ENCODE assay signal across 8 mouse cellular contexts in genomic region chr11:16951761-16952010, GRCm38 (mm10). TPM values are rescaled to one million over a fixed set of nuclear protein-coding genes. Genes with fewer than 3 reads are reported as not detected.
DNase-seq lines count a peak whose midpoint lies in the region; ATAC-seq and TF ChIP-seq lines count a peak whose summit lies in the region.

No protein-coding gene starts in this region.

- H3K36me3 ChIP-seq in lung, embryonic 15.5 days = no peaks in the 10 kb centered on the region
- 0 out of 2 replicates have a peak, but pooled peaks cover 3% of the 10 kb centered on the region for H3K36me3 ChIP-seq in limb, embryonic 14.5 days (ENCODE audit: control insufficient read depth, insufficient read depth, low read length)
- no peaks in the 10 kb centered on the region for H3K36me3 ChIP-seq in small intestine, adult 2 months (ENCODE audit: control insufficient read depth, insufficient read depth, low read length)

- peaks cover 16% of the 10 kb centered on the region for H3K4me1 ChIP-seq in lung, embryonic 15.5 days
- H3K4me1 ChIP-seq in embryonic fibroblast, embryonic 13.5 days (ENCODE audit: control insufficient read depth, insufficient read depth, low read length) = no peaks in the 10 kb centered on the region; the same call in 1 of the 2 replicates
- H3K4me1 ChIP-seq in limb, embryonic 14.5 days (ENCODE audit: control insufficient read depth, insufficient read depth, low read length) = peaks cover 9% of the 10 kb centered on the region; the same call in 1 of the 2 replicates
- no peaks in the 10 kb centered on the region for H3K4me1 ChIP-seq in small intestine, adult 2 months (ENCODE audit: control insufficient read depth, insufficient read depth, insufficient read length, low read length)

- no peak for TF ChIP-seq POLR2A in embryonic fibroblast, embryonic 13.5 days (IDR thresholded peaks at IDR 0.05; ENCODE audit: low read depth, low read length)
- TF ChIP-seq POLR2A in limb, embryonic 14.5 days (IDR thresholded peaks at IDR 0.05; ENCODE audit: borderline replicate concordance, extremely low read depth, insufficient read depth, insufficient read length) = no peak
- no peak for TF ChIP-seq POLR2A in small intestine, adult 2 months (IDR thresholded peaks at IDR 0.05; ENCODE audit: low read depth, low read length)

- no peak for TF ChIP-seq CTCF in embryonic fibroblast, embryonic 13.5 days (IDR thresholded peaks at IDR 0.05; ENCODE audit: borderline replicate concordance, insufficient read depth, low read length)
- no peak for TF ChIP-seq CTCF in small intestine, adult 2 months (IDR thresholded peaks at IDR 0.05; ENCODE audit: extremely low read depth, insufficient read length, insufficient replicate concordance, low read depth, low read length)

- ATAC-seq in lung, embryonic 15.5 days (ENCODE audit: borderline replicate concordance, extremely low read depth, low FRiP score, low TSS enrichment) = no peak
- no peak for ATAC-seq in limb, embryonic 14.5 days (ENCODE audit: low FRiP score, low read depth)

- H3K9ac ChIP-seq in lung, embryonic 15.5 days = peak overlapping the region; percentile 70
- H3K9ac ChIP-seq in limb, embryonic 14.5 days (ENCODE audit: low read depth, low read length, severe bottlenecking) = peak overlapping the region; percentile 66

- no peaks in the 10 kb centered on the region for H3K27me3 ChIP-seq in lung, embryonic 15.5 days
- no peaks in the 10 kb centered on the region for H3K27me3 ChIP-seq in limb, embryonic 14.5 days (ENCODE audit: control insufficient read depth, insufficient read depth, low read length)
- H3K27me3 ChIP-seq in small intestine, adult 2 months (ENCODE audit: control insufficient read depth, insufficient read depth, low read length) = no peaks in the 10 kb centered on the region

- peak overlapping the region; percentile 68; the same call in 1 of the 2 replicates for H3K27ac ChIP-seq in lung, embryonic 15.5 days
- H3K27ac ChIP-seq in embryonic fibroblast, embryonic 13.5 days (ENCODE audit: insufficient read depth, low read length) = no peak overlapping the region
- no peak overlapping the region for H3K27ac ChIP-seq in limb, embryonic 14.5 days (replicated peaks; ENCODE audit: low read depth, low read length)
- no peak overlapping the region for H3K27ac ChIP-seq in small intestine, adult 2 months (ENCODE audit: insufficient read depth, low read depth, low read length)

- 2% methylated on average over 9 of the region's 9 CpGs for WGBS in lung, embryonic 15.5 days
- 10% methylated on average over 9 of the region's 9 CpGs for whole genome bisulfite sequencing in limb, embryonic 14.5 days
- under 1% methylated on average over 9 of the region's 9 CpGs for WGBS in small intestine, adult 2 months

- H3K9me3 ChIP-seq in lung, embryonic 15.5 days = no peaks in the 10 kb centered on the region
- no peaks in the 10 kb centered on the region for H3K9me3 ChIP-seq in limb, embryonic 14.5 days (ENCODE audit: control insufficient read depth, low read length)

- no peak for DNase-seq in lung, postnatal 36 days
- DNase-seq in limb, embryonic 14.5 days (ENCODE audit: low spot score) = no peak
- DNase-seq in frontal cortex, postnatal 10 days (ENCODE audit: low spot score in 2 of 2) = no peak
- DNase-seq in kidney, postnatal 4 days = no peak
- DNase-seq in left cerebral cortex, adult 11 months (ENCODE audit: low spot score) = no peak

- peak overlapping the region; percentile 72 for H3K4me2 ChIP-seq in lung, embryonic 15.5 days
- H3K4me2 ChIP-seq in limb, embryonic 14.5 days (replicated peaks; ENCODE audit: low read depth, low read length, severe bottlenecking) = peak overlapping the region; percentile 79

- peak overlapping the region; percentile 72 for H3K4me3 ChIP-seq in lung, embryonic 15.5 days
- H3K4me3 ChIP-seq in embryonic fibroblast, embryonic 13.5 days (ENCODE audit: insufficient read depth, low read length) = peak overlapping the region; percentile 89
- peak overlapping the region; percentile 56 for H3K4me3 ChIP-seq in limb, embryonic 14.5 days (replicated peaks; ENCODE audit: low read length)
- peak overlapping the region; percentile 96 for H3K4me3 ChIP-seq in small intestine, adult 2 months (ENCODE audit: low read depth, low read length)

RNA-seq across cellular contexts. Expression of gene Fbxo48, which starts 0.5 kb away (rescaled TPM):
- polyA plus RNA-seq in lung, embryonic 15.5 days (2015; fragmentation: Nextera tagmentation; extraction: Ambion mirVana) = 1.6 and 2.7 TPM in 2 replicates
- 3.4 and 5.4 TPM in 2 replicates for polyA plus RNA-seq in embryonic fibroblast, embryonic 13.5 days (2011; ENCODE audit: insufficient read length, low read depth, missing spikeins)
- polyA plus RNA-seq in limb, embryonic 14.5 days (2012; rRNA removed) = 2.9 and 4.1 TPM in 2 replicates
- 1.4 and 2.2 TPM in 2 replicates for polyA plus RNA-seq in limb, embryonic 14.5 days (2014; fragmentation: Nextera tagmentation; extraction: Ambion mirVana)
- polyA plus RNA-seq in small intestine, adult 2 months (2012; rRNA removed) = 0.16 and 0.18 TPM in 2 replicates
